Mouse (Mus musculus) ovary, postnatal 14 days (tissue): ENCODE data around the gene Hmga1b.
"Not testable (repeated sequence)": the region's sequence is repeated elsewhere in the genome, so short reads cannot be mapped to it uniquely, and the experiment has no call there.

Experiments used
- DNase-seq: peaks from one replicate; pipeline ENCODE4 v3.0.0; 2022; ENCODE audit warnings: low spot score

Gene Hmga1b

GRCm38 (mm10) chr11:120762672-120763041 is at the start of gene Hmga1b:
Hmga1b (plus strand) TSS chr11:120762794.
- not testable (repeated sequence) for DNase-seq

- DNase-seq, result peak; percentile 88
Observed at GRCm38 (mm10) chr11:120713580-120714518, 48.7 kb upstream of the Hmga1b start, which contains the start of the genes Cenpx and Lrrc45. Cenpx (minus strand) TSS chr11:120713738. Lrrc45 (plus strand) TSS chr11:120713925.

- DNase-seq, result no peak
Observed at GRCm38 (mm10) chr11:120714546-120714945, 48.0 kb upstream of the Hmga1b start.

- no peak for DNase-seq
Observed at GRCm38 (mm10) chr11:120715131-120715530, 47.5 kb upstream of the Hmga1b start.

- DNase-seq, result no peak
Observed at GRCm38 (mm10) chr11:120719242-120719641, 43.4 kb upstream of the Hmga1b start.

GRCm38 (mm10) chr11:120719841-120720376 is 42.7 kb upstream of the Hmga1b start:
- DNase-seq, result no peak

GRCm38 (mm10) chr11:120720450-120720849 is 42.1 kb upstream of the Hmga1b start:
- DNase-seq, result peak; percentile 90

- peak; percentile 61 for DNase-seq
Observed at GRCm38 (mm10) chr11:120721124-120722066, 41.2 kb upstream of the Hmga1b start, which contains the start of gene Rac3. Rac3 (plus strand) TSS chr11:120721470.

- no peak for DNase-seq
Observed at GRCm38 (mm10) chr11:120722067-120722630, 40.4 kb upstream of the Hmga1b start.

- no peak for DNase-seq
Observed at GRCm38 (mm10) chr11:120722761-120723382, 39.7 kb upstream of the Hmga1b start.

- DNase-seq, result no peak
Observed at GRCm38 (mm10) chr11:120723509-120723908, 39.1 kb upstream of the Hmga1b start.

- DNase-seq, result no peak
Observed at GRCm38 (mm10) chr11:120726243-120727168, 36.1 kb upstream of the Hmga1b start.

- DNase-seq, result peak; percentile 71
Observed at GRCm38 (mm10) chr11:120727169-120727527, 35.4 kb upstream of the Hmga1b start, which contains the start of gene Dcxr. Dcxr (minus strand) TSS chr11:120727281.

GRCm38 (mm10) chr11:120727564-120727963 is 35.0 kb upstream of the Hmga1b start:
- no peak for DNase-seq

GRCm38 (mm10) chr11:120728530-120729240 is 33.9 kb upstream of the Hmga1b start:
- no peak for DNase-seq

GRCm38 (mm10) chr11:120729432-120730050 is 33.1 kb upstream of the Hmga1b start:
- DNase-seq, result not testable (repeated sequence)

GRCm38 (mm10) chr11:120730331-120730870 is 32.2 kb upstream of the Hmga1b start:
- DNase-seq, result no peak

- no peak for DNase-seq
Observed at GRCm38 (mm10) chr11:120731395-120731794, 31.2 kb upstream of the Hmga1b start.
